Mouse (Mus musculus) CH12.LX (cell line): ENCODE results near the gene Psip1. TPM values are rescaled to one million over a fixed set of nuclear protein-coding genes. Genes with fewer than 3 reads are reported as not detected.

Source experiments
- DNase-seq: peaks from one replicate; pipeline ENCODE4 v3.0.0-alpha.2; 2013; ENCODE audit errors: extremely low read depth
- H3K27ac ChIP-seq: 2 replicates; pipeline ENCODE4 v1.5.1; 2012; ENCODE audit warnings: low read depth, mild to moderate bottlenecking, control low read depth, moderate library complexity; ENCODE audit not compliant: insufficient read depth
- H3K27me3 ChIP-seq: replicated peaks from 2 replicates; pipeline ENCODE3; 2012; ENCODE audit warnings: inconsistent platforms
- H3K36me3 ChIP-seq, 2 experiments: replicated peaks in 1 of 2; 2 replicates each; pipeline versions ENCODE3 to v1.6.1; 2012; ENCODE audit warnings: inconsistent platforms in 1 of 2, low read length in 1 of 2, mild to moderate bottlenecking in 1 of 2, mixed read lengths in 1 of 2, moderate library complexity in 1 of 2; ENCODE audit not compliant: control insufficient read depth in 1 of 2, insufficient read depth in 1 of 2
- H3K4me1 ChIP-seq, 2 experiments: 2 replicates each; pipeline ENCODE4 v1.6.1; 2012; ENCODE audit warnings: inconsistent platforms in 1 of 2, moderate library complexity in 1 of 2; ENCODE audit not compliant: insufficient read depth in 2 of 2, control insufficient read depth in 1 of 2
- H3K4me2 ChIP-seq: 2 replicates; pipeline ENCODE4 v1.6.1; 2012; ENCODE audit warnings: low read depth, mild to moderate bottlenecking, control low read depth; ENCODE audit not compliant: poor library complexity, insufficient read depth, severe bottlenecking
- H3K4me3 ChIP-seq, 3 experiments: fragments of 150-350 bp in 1 of 3; sonication (generic) in 1 of 3; replicated peaks in 1 of 3; 2 replicates each; pipeline versions ENCODE3 to v1.5.1; 2011 to 2012; ENCODE audit warnings: low read depth in 2 of 3, low read length in 2 of 3, mild to moderate bottlenecking in 2 of 3, moderate library complexity in 2 of 3, control low read depth in 1 of 3, improper control_type of control experiment in 1 of 3, inconsistent platforms in 1 of 3, mixed read lengths in 1 of 3; ENCODE audit not compliant: poor library complexity in 1 of 3
- H3K79me2 ChIP-seq: replicated peaks from 2 replicates; pipeline ENCODE4 v1.6.1; 2012; ENCODE audit warnings: mild to moderate bottlenecking, moderate library complexity; ENCODE audit not compliant: control insufficient read depth, poor library complexity, insufficient read depth, severe bottlenecking; ENCODE audit errors: extremely low read depth
- H3K9ac ChIP-seq: 2 replicates; pipeline ENCODE4 v1.6.1; 2012; ENCODE audit warnings: low read depth, mild to moderate bottlenecking, control low read depth, moderate library complexity; ENCODE audit not compliant: insufficient read depth
- H3K9me3 ChIP-seq: replicated peaks from 2 replicates; pipeline ENCODE3; 2012; ENCODE audit warnings: low read length, inconsistent platforms, mixed read lengths
- BHLHE40 ChIP-seq: IDR thresholded peaks from 2 replicates; pipeline ENCODE4 v1.6.1; 2011; ENCODE audit warnings: mild to moderate bottlenecking, low read depth, low read length, improper control_type of control experiment
- CHD2 ChIP-seq: IDR thresholded peaks from 2 replicates; pipeline ENCODE4 v1.6.1; 2011; ENCODE audit warnings: low read length, improper control_type of control experiment
- CTCF ChIP-seq, 2 experiments: IDR thresholded peaks in 1 of 2; conservative IDR thresholded peaks in 1 of 2; 2 replicates each; pipeline ENCODE4 v1.5.1; 2011 to 2012; ENCODE audit warnings: low read depth in 2 of 2, low read length in 2 of 2, improper control_type of control experiment in 1 of 2, inconsistent platforms in 1 of 2, mild to moderate bottlenecking in 1 of 2, moderate library complexity in 1 of 2
- ETS1 ChIP-seq: conservative IDR thresholded peaks from 2 replicates; pipeline ENCODE4 v1.6.1; 2012; ENCODE audit warnings: low read depth, mild to moderate bottlenecking, inconsistent platforms, low read length, improper control_type of control experiment, moderate library complexity
- KAT2A ChIP-seq: IDR thresholded peaks from 2 replicates; pipeline ENCODE4 v1.6.1; 2012; ENCODE audit warnings: low read length, improper control_type of control experiment, inconsistent platforms; ENCODE audit not compliant: insufficient replicate concordance
- MAFK ChIP-seq: IDR thresholded peaks from 2 replicates; pipeline ENCODE4 v1.6.1; 2011; ENCODE audit warnings: low read length, improper control_type of control experiment; ENCODE audit not compliant: insufficient replicate concordance
- MAX ChIP-seq: IDR thresholded peaks from 2 replicates; pipeline ENCODE4 v1.6.1; 2011; ENCODE audit warnings: low read length, improper control_type of control experiment
- MAZ ChIP-seq: IDR thresholded peaks from 2 replicates; pipeline ENCODE4 v1.6.1; 2012; ENCODE audit warnings: low read depth, mild to moderate bottlenecking, inconsistent platforms, low read length, improper control_type of control experiment, moderate library complexity
- MEF2A ChIP-seq: IDR thresholded peaks from 2 replicates; pipeline ENCODE4 v1.6.1; 2014; ENCODE audit warnings: low read depth, mild to moderate bottlenecking, inconsistent platforms, low read length, improper control_type of control experiment, borderline replicate concordance
- NELFE ChIP-seq: IDR thresholded peaks from 2 replicates; pipeline ENCODE4 v1.6.1; 2011; ENCODE audit warnings: low read depth, low read length, improper control_type of control experiment
- NRF1 ChIP-seq: IDR thresholded peaks from 2 replicates; pipeline ENCODE4 v1.6.1; 2014; ENCODE audit warnings: low read depth, mild to moderate bottlenecking, inconsistent platforms, low read length, improper control_type of control experiment, moderate library complexity
- PAX5 ChIP-seq: IDR thresholded peaks from 2 replicates; pipeline ENCODE4 v1.6.1; 2012; ENCODE audit warnings: low read length, inconsistent platforms, mixed read lengths
- RAD21 ChIP-seq: IDR thresholded peaks from 2 replicates; pipeline ENCODE4 v1.6.1; 2011; ENCODE audit warnings: low read depth, mild to moderate bottlenecking, low read length, improper control_type of control experiment, moderate library complexity
- SIN3A ChIP-seq: IDR thresholded peaks from 2 replicates; pipeline ENCODE4 v1.6.1; 2012; ENCODE audit warnings: low read length, improper control_type of control experiment, inconsistent platforms
- SMC3 ChIP-seq: IDR thresholded peaks from 2 replicates; pipeline ENCODE4 v1.6.1; 2011; ENCODE audit warnings: low read depth, low read length, improper control_type of control experiment
- TBP ChIP-seq: conservative IDR thresholded peaks from 2 replicates; pipeline ENCODE4 v1.6.1; 2011; ENCODE audit warnings: low read depth, low read length, improper control_type of control experiment
- TCF12 ChIP-seq: IDR thresholded peaks from 2 replicates; pipeline ENCODE4 v1.6.1; 2014; ENCODE audit warnings: low read depth, mild to moderate bottlenecking, inconsistent platforms, low read length, improper control_type of control experiment
- USF2 ChIP-seq: conservative IDR thresholded peaks from 2 replicates; pipeline ENCODE4 v1.6.1; 2011; ENCODE audit warnings: low read depth, low read length, improper control_type of control experiment
- ZC3H11A ChIP-seq: IDR thresholded peaks from 2 replicates; pipeline ENCODE4 v1.6.1; 2012; ENCODE audit warnings: low read depth, mild to moderate bottlenecking, inconsistent platforms, low read length, improper control_type of control experiment
- ZKSCAN1 ChIP-seq: IDR thresholded peaks from 2 replicates; pipeline ENCODE4 v1.6.1; 2012; ENCODE audit warnings: low read depth, inconsistent platforms, low read length, improper control_type of control experiment, borderline replicate concordance
- ZNF384 ChIP-seq: IDR thresholded peaks from 2 replicates; pipeline ENCODE4 v1.6.1; 2012; ENCODE audit warnings: low read depth, low read length, improper control_type of control experiment, inconsistent platforms
- dilution Hi-C: fragments of 300-500 bp; cut with MboI; formaldehyde crosslinking; loops from 2 replicates; pipeline ENCODE4 v1.14.3; 2020; ENCODE audit warnings: low sequenced_read_pairs; ENCODE audit not compliant: extremely low pct_unique_long_range_greater_than_20kb, extremely low pct_ligation_motif_present
- in situ Hi-C: fragments of 300-500 bp; cut with MboI; formaldehyde crosslinking; loops from 3 replicates; pipeline ENCODE4 v1.14.3; 2019; ENCODE audit warnings: low sequenced_read_pairs, low pct_ligation_motif_present, low pct_unique_long_range_greater_than_20kb, mixed read lengths
- polyA plus RNA-seq: library from polyadenylated mRNA; unstranded; fragments of >175 nt; gene quantifications from 2 replicates; pipeline ENCODE4 v1.2.1, GENCODE M21; 2012; ENCODE audit warnings: low read depth; ENCODE audit not compliant: insufficient read length
- total RNA-seq, 2 experiments: library from RNA; depleted of rRNA; stranded (reverse); fragments of 300-350 nt in 1 of 2; fragments of >200 nt in 1 of 2; gene quantifications; 2 replicates each; pipeline ENCODE4 v1.2.3; 2012 to 2014

Psip1 gene
- total and polyA plus RNA-seq, 3 experiments = 61.7 to 157 (median 107) TPM

- H3K4me2 ChIP-seq = no peak overlapping the region
These were observed 6.9 kb upstream of the Psip1 start for GRCm38 (mm10) chr4:83493112-83493511.

GRCm38 (mm10) chr4:83489121-83489520, 2.9 kb upstream of the Psip1 start:
- Histone ChIP-seq H3K9ac (no peak overlapping the region), H3K4me2 (no peak overlapping the region), H3K9me3 (peaks cover 8% of the 10 kb centered on the region), H3K4me3 (no peak overlapping the region), H3K27ac (no peak overlapping the region), H3K4me1 (peaks cover 5 to 33% of the 10 kb centered on the region in 2 experiments; a peak in 3 of 4 replicates), H3K36me3 (peaks cover 4 to 6% of the 10 kb centered on the region in 2 experiments), H3K27me3 (no peaks in the 10 kb centered on the region), H3K79me2 (peaks cover 14% of the 10 kb centered on the region)
- no peak for TF ChIP-seq CTCF (conservative IDR thresholded peaks at IDR 0.05 in 1 of 2, IDR thresholded peaks at IDR 0.05 in 1 of 2; ENCODE audit: low read depth in 2 of 2, low read length in 2 of 2)
- TF ChIP-seq BHLHE40 = no peak
- TF ChIP-seq MAX = no peak
- TF ChIP-seq ETS1 = no peak
- TF ChIP-seq ZKSCAN1 = no peak
- TF ChIP-seq KAT2A = no peak
- no peak for TF ChIP-seq USF2
- no peak for TF ChIP-seq NRF1
- TF ChIP-seq SMC3 = no peak
- no peak for TF ChIP-seq MAZ
- no peak for TF ChIP-seq SIN3A
- no peak for TF ChIP-seq TCF12
- TF ChIP-seq ZNF384 = no peak
- TF ChIP-seq NELFE = no peak
- no peak for TF ChIP-seq TBP
- no peak for TF ChIP-seq PAX5
- no peak for TF ChIP-seq ZC3H11A
- TF ChIP-seq MEF2A = no peak
- in situ Hi-C loops = no loop called here
- no peak for DNase-seq
- dilution Hi-C loops = no loop called here

More at GRCm38 (mm10) chr4:83493112-83493511, 6.9 kb upstream of the Psip1 start:
- Histone ChIP-seq H3K9me3 (peaks cover 8% of the 10 kb centered on the region), H3K36me3 (no peaks in the 10 kb centered on the region), H3K4me1 (peaks cover 3 to 16% of the 10 kb centered on the region in 2 experiments; a peak in 2 of 4 replicates), H3K27me3 (no peaks in the 10 kb centered on the region), H3K27ac (no peak overlapping the region), H3K4me3 (no peak overlapping the region), H3K9ac (no peak overlapping the region), H3K79me2 (no peaks in the 10 kb centered on the region)
- in situ Hi-C loops = no loop called here
- TF ChIP-seq CHD2 (no peak), RAD21 (no peak), NELFE (no peak), CTCF (conservative IDR thresholded peaks at IDR 0.05 in 1 of 2, IDR thresholded peaks at IDR 0.05 in 1 of 2; ENCODE audit: low read depth in 2 of 2, low read length in 2 of 2) (peak in 1 of 2 experiments; percentile 30; a peak in 1 of 4 replicates), MAFK (no peak)
- no peak for DNase-seq
- dilution Hi-C loops = no loop called here
